Mouse (Mus musculus) heart, embryonic 12.5 days (tissue): ENCODE measurements at regions not wholly inside any gene's neighbourhood (a gene's known extent, or its start where the extent isn't known, plus 50 kb on each side); places are given as distances from the start of the nearest gene placed in this dataset.
"Not testable (repeated sequence)": the region's sequence is repeated elsewhere in the genome, so short reads cannot be mapped to it uniquely, and the experiment has no call there.

ENCODE experiments used
- ATAC-seq: fragments of 200-750 bp; cut with Nextera tagmentation; 2 replicates; pipeline ENCODE4 v1.8.0; 2017; ENCODE audit warnings: moderate TSS enrichment, moderate library complexity; ENCODE audit not compliant: insufficient number of reproducible peaks, low FRiP score
- H3K27ac ChIP-seq: fragments of 300-500 bp; sonication (generic); 2 replicates; pipeline ENCODE4 v1.5.1; 2016; ENCODE audit warnings: mild to moderate bottlenecking, moderate library complexity; ENCODE audit not compliant: poor library complexity, severe bottlenecking
- H3K27me3 ChIP-seq: fragments of 300-500 bp; sonication (generic); replicated peaks from 2 replicates; pipeline ENCODE4 v1.6.1; 2016; ENCODE audit warnings: mild to moderate bottlenecking, moderate library complexity
- H3K36me3 ChIP-seq: fragments of 300-500 bp; sonication (generic); 2 replicates; pipeline ENCODE4 v1.6.1; 2016; ENCODE audit warnings: mild to moderate bottlenecking, moderate library complexity
- H3K4me1 ChIP-seq: fragments of 300-500 bp; sonication (generic); replicated peaks from 2 replicates; pipeline ENCODE4 v1.6.1; 2016; ENCODE audit warnings: mild to moderate bottlenecking
- H3K4me2 ChIP-seq: fragments of 300-500 bp; sonication (generic); 2 replicates; pipeline ENCODE4 v1.6.1; 2016; ENCODE audit warnings: mild to moderate bottlenecking, moderate library complexity
- H3K4me3 ChIP-seq: fragments of 300-500 bp; sonication (generic); 2 replicates; pipeline ENCODE4 v1.5.1; 2016; ENCODE audit warnings: mild to moderate bottlenecking
- H3K9ac ChIP-seq: fragments of 300-500 bp; sonication (generic); 2 replicates; pipeline ENCODE4 v1.6.1; 2016; ENCODE audit warnings: mild to moderate bottlenecking, moderate library complexity
- H3K9me3 ChIP-seq: fragments of 300-500 bp; sonication (generic); replicated peaks from 2 replicates; pipeline ENCODE4 v1.6.1; 2016; ENCODE audit warnings: mild to moderate bottlenecking, moderate library complexity
- WGBS: fragments of 180-500 bp; shearing (Covaris S2); methylation state at CpG from one replicate; pipeline ENCODE4 v1.1.7; 2016; 5-methylcytosine and 5-hydroxymethylcytosine counted together

GRCm38 (mm10) chr16:69937514-69938194 lies 74.1 kb upstream of the Speer2 start:
- ATAC-seq, result no peak

GRCm38 (mm10) chr16:69943635-69944034 lies 80.1 kb upstream of the Speer2 start:
- Histone ChIP-seq H3K4me2 (no peak overlapping the region), H3K4me3 (no peak overlapping the region), H3K27me3 (no peaks in the 10 kb centered on the region), H3K27ac (no peak overlapping the region), H3K9me3 (no peaks in the 10 kb centered on the region), H3K9ac (no peak overlapping the region), H3K4me1 (no peaks in the 10 kb centered on the region), H3K36me3 (no peaks in the 10 kb centered on the region)
- 48% methylated on average over 1 of the region's 1 CpGs for WGBS
- ATAC-seq, result no peak

More at GRCm38 (mm10) chr16:69937514-69938194, 74.1 kb upstream of the Speer2 start:
- Histone ChIP-seq H3K27me3 (no peaks in the 10 kb centered on the region), H3K4me1 (no peaks in the 10 kb centered on the region), H3K4me3 (no peak overlapping the region), H3K36me3 (no peaks in the 10 kb centered on the region), H3K9ac (no peak overlapping the region), H3K27ac (no peak overlapping the region), H3K9me3 (no peaks in the 10 kb centered on the region), H3K4me2 (no peak overlapping the region)
- 73% methylated on average over 1 of the region's 1 CpGs for WGBS

- Histone ChIP-seq H3K27ac (no peak overlapping the region), H3K27me3 (no peaks in the 10 kb centered on the region), H3K9ac (no peak overlapping the region), H3K9me3 (no peaks in the 10 kb centered on the region), H3K4me3 (no peak overlapping the region), H3K36me3 (no peaks in the 10 kb centered on the region), H3K4me1 (no peaks in the 10 kb centered on the region), H3K4me2 (no peak overlapping the region)
- 76% methylated on average over 10 of the region's 10 CpGs for WGBS
- no peak for ATAC-seq
Measured at GRCm38 (mm10) chr16:69948783-69949182, 85.2 kb upstream of the Speer2 start.

- Histone ChIP-seq H3K4me3 (no peak overlapping the region), H3K4me1 (no peaks in the 10 kb centered on the region), H3K36me3 (no peaks in the 10 kb centered on the region), H3K9ac (no peak overlapping the region), H3K9me3 (no peaks in the 10 kb centered on the region), H3K27me3 (no peaks in the 10 kb centered on the region), H3K4me2 (no peak overlapping the region), H3K27ac (no peak overlapping the region)
- WGBS, result 78% methylated on average over 7 of the region's 7 CpGs
- ATAC-seq, result no peak
Measured at GRCm38 (mm10) chr16:69949339-69949738, 85.8 kb upstream of the Speer2 start.

GRCm38 (mm10) chr16:69951581-69951980 lies 88.0 kb upstream of the Speer2 start:
- no peaks in the 10 kb centered on the region for H3K27me3 ChIP-seq
- 79% methylated on average over 2 of the region's 2 CpGs for WGBS

GRCm38 (mm10) chr16:69966561-69966960 lies 103.0 kb upstream of the Speer2 start:
- not testable (repeated sequence) for ATAC-seq, H3K9ac ChIP-seq, H3K27ac ChIP-seq, H3K36me3 ChIP-seq, H3K4me3 ChIP-seq, H3K4me2 ChIP-seq, H3K27me3 ChIP-seq, H3K9me3 ChIP-seq, H3K4me1 ChIP-seq
- WGBS, result 86% methylated on average over 7 of the region's 7 CpGs

More at GRCm38 (mm10) chr16:69951581-69951980, 88.0 kb upstream of the Speer2 start:
- Histone ChIP-seq H3K27ac (no peak overlapping the region), H3K4me2 (no peak overlapping the region), H3K36me3 (no peaks in the 10 kb centered on the region), H3K9ac (no peak overlapping the region), H3K9me3 (no peaks in the 10 kb centered on the region), H3K4me1 (no peaks in the 10 kb centered on the region), H3K4me3 (no peak overlapping the region)
- no peak for ATAC-seq

GRCm38 (mm10) chr16:69979813-69980527 lies 116.4 kb upstream of the Speer2 start:
- 79% methylated on average over 3 of the region's 3 CpGs for WGBS
- H3K9ac ChIP-seq, result no peak overlapping the region
- no peaks in the 10 kb centered on the region for H3K9me3 ChIP-seq
- H3K36me3 ChIP-seq, result no peaks in the 10 kb centered on the region
- H3K4me1 ChIP-seq, result no peaks in the 10 kb centered on the region
- H3K4me3 ChIP-seq, result no peak overlapping the region
- no peak overlapping the region for H3K4me2 ChIP-seq
- H3K27me3 ChIP-seq, result no peaks in the 10 kb centered on the region
- H3K27ac ChIP-seq, result no peak overlapping the region
- ATAC-seq, result no peak

GRCm38 (mm10) chr16:69984320-69984719 lies 120.8 kb upstream of the Speer2 start:
- no peak overlapping the region for H3K9ac ChIP-seq
- 69% methylated on average over 5 of the region's 5 CpGs for whole genome bisulfite sequencing
- H3K4me2 ChIP-seq, result no peak overlapping the region
- no peak overlapping the region for H3K27ac ChIP-seq
- H3K9me3 ChIP-seq, result no peaks in the 10 kb centered on the region
- no peak overlapping the region for H3K4me3 ChIP-seq
- H3K27me3 ChIP-seq, result no peaks in the 10 kb centered on the region
- H3K36me3 ChIP-seq, result no peaks in the 10 kb centered on the region
- no peak for ATAC-seq
- no peaks in the 10 kb centered on the region for H3K4me1 ChIP-seq

- H3K27ac ChIP-seq, result no peak overlapping the region
- H3K27me3 ChIP-seq, result no peaks in the 10 kb centered on the region
- no peak overlapping the region for H3K9ac ChIP-seq
- no peak for ATAC-seq
- H3K4me1 ChIP-seq, result no peaks in the 10 kb centered on the region
- H3K4me2 ChIP-seq, result no peak overlapping the region
- H3K36me3 ChIP-seq, result no peaks in the 10 kb centered on the region
- no peaks in the 10 kb centered on the region for H3K9me3 ChIP-seq
- 64% methylated on average over 3 of the region's 3 CpGs for WGBS
- H3K4me3 ChIP-seq, result no peak overlapping the region
Measured at GRCm38 (mm10) chr16:69991907-69992470, 128.4 kb upstream of the Speer2 start.

GRCm38 (mm10) chr16:69992715-69993114 lies 129.2 kb upstream of the Speer2 start:
- ATAC-seq, result no peak
- Histone ChIP-seq H3K4me3 (no peak overlapping the region), H3K9ac (no peak overlapping the region), H3K27me3 (no peaks in the 10 kb centered on the region), H3K4me1 (no peaks in the 10 kb centered on the region), H3K36me3 (no peaks in the 10 kb centered on the region), H3K9me3 (no peaks in the 10 kb centered on the region), H3K27ac (no peak overlapping the region), H3K4me2 (no peak overlapping the region)
- WGBS, result 68% methylated on average over 4 of the region's 4 CpGs

GRCm38 (mm10) chr16:70006863-70007262 lies 143.3 kb upstream of the Speer2 start:
- Histone ChIP-seq H3K4me2 (no peak overlapping the region), H3K27ac (no peak overlapping the region), H3K4me3 (no peak overlapping the region), H3K9me3 (no peaks in the 10 kb centered on the region), H3K4me1 (no peaks in the 10 kb centered on the region), H3K27me3 (no peaks in the 10 kb centered on the region), H3K36me3 (no peaks in the 10 kb centered on the region), H3K9ac (no peak overlapping the region)
- ATAC-seq, result no peak
- 73% methylated on average over 2 of the region's 2 CpGs for WGBS
